Mouse (Mus musculus) small intestine, adult 2 months (tissue): ENCODE measurements around the gene Acsl4.

Experiments used
- CTCF ChIP-seq: fragments of 200-500 bp; IDR thresholded peaks from 2 replicates; pipeline ENCODE4 v1.5.1; 2012; ENCODE audit warnings: low read depth, mild to moderate bottlenecking, control low read depth, inconsistent platforms, low read length, moderate library complexity, mixed read lengths; ENCODE audit not compliant: insufficient replicate concordance, insufficient read length; ENCODE audit errors: extremely low read depth
- POLR2A ChIP-seq: fragments of 200-500 bp; IDR thresholded peaks from 2 replicates; pipeline ENCODE4 v1.6.1; 2012; ENCODE audit warnings: low read depth, mild to moderate bottlenecking, control low read depth, inconsistent platforms, low read length, moderate library complexity

- TF ChIP-seq CTCF, result no peak
- no peak for TF ChIP-seq POLR2A
Observed at GRCm38 (mm10) chrX:142310431-142310830, 79.9 kb downstream of the Acsl4 start.
